Mouse (Mus musculus): ENCODE data around the gene Pfdn4. TPM values are rescaled to one million over a fixed set of nuclear protein-coding genes. Genes with fewer than 3 reads are reported as not detected.
"Not testable (repeated sequence)": the region's sequence is repeated elsewhere in the genome, so short reads cannot be mapped to it uniquely, and the experiment has no call there.

The Pfdn4 gene
- 111 and 137 TPM in 2 replicates for polyA plus RNA-seq (2011; ENCODE audit: insufficient read length, low read depth, missing spikeins)

DNA sequence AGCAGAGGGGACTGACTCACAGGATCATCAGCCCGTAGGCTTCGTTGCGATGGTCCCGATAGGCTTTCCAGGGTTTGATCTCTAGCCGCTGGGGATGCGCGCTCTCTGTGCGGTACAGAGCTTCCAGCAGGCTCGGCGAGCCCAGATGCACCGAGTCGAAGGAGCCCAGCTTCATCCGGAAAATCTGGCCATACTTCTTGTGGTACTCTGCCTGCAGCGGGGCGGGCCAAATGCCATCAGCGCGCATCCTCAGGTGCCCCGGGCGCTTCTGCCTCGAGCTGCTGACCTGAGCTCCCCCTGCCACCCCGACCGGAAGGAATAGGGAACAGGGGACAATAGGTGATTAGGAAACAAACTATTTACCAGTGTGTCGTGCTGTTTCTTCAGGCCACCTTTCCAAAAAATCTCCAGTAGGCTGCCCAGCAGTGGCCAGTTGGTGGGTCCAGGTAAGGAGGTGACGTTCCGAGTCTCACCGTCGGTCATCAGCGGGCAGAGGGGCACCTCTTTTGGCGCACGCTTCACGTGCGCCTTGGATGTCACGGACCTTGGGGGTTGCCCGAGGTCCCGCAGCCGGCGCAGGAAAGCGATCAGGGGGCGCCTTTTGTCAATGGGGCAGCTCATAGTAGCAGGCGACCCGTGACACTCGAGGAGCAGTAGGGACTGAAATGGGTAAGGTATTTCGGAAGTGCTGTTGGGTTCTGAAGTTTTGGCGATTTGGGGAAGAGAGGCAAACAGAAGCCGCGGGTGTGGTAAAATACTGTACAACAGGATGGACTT is at the start of gene Pfdn4:
Gene Pfdn4 (plus strand): TSS at position 275 of the 777 bp plus-strand sequence.
- no peaks in the 10 kb centered on the region for H3K4me1 ChIP-seq (ENCODE audit: control insufficient read depth, insufficient read depth, low read length)
- TF ChIP-seq POLR2A (IDR thresholded peaks at IDR 0.05; ENCODE audit: low read depth, low read length) (no peak), CTCF (IDR thresholded peaks at IDR 0.05; ENCODE audit: borderline replicate concordance, insufficient read depth, low read length) (no peak)
- H3K4me3 ChIP-seq (ENCODE audit: insufficient read depth, low read length): no peak within 1 kb of the TSS
- no peak within 1 kb of the TSS for H3K27ac ChIP-seq (ENCODE audit: insufficient read depth, low read length)

DNA sequence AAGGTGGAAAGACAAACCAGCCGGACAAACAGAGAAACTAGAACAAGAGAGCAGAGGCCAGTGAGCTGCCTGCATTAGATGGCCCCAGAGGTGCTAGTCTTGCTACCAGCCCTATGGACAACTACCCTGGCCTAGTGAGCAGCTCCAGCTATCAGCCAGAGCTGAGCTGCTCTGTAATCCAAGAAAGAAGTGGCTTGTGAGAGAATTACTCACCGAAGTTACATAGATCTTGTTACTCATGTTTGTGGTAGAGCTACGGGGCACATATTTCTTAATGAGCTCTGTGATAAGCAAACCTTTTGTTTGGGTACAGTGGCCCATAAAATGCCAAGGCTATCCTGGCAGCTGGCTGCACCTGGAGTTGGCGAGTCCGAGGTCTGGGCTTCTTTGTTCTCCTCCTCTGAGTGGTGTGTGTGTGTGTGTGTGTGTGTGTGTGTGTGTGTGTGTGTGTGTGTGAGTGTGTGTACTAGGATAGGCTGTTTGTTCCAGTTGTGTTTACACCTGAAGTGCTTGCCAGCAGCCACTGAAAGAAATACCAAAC is 49.3 kb upstream of the Pfdn4 start:
- H3K27ac ChIP-seq (ENCODE audit: insufficient read depth, low read length): no peak overlapping the region
- TF ChIP-seq POLR2A (IDR thresholded peaks at IDR 0.05; ENCODE audit: low read depth, low read length): no peak
- TF ChIP-seq CTCF (IDR thresholded peaks at IDR 0.05; ENCODE audit: borderline replicate concordance, insufficient read depth, low read length): no peak
- H3K4me3 ChIP-seq (ENCODE audit: insufficient read depth, low read length): no peak overlapping the region
- no peaks in the 10 kb centered on the region for H3K4me1 ChIP-seq (ENCODE audit: control insufficient read depth, insufficient read depth, low read length)

DNA sequence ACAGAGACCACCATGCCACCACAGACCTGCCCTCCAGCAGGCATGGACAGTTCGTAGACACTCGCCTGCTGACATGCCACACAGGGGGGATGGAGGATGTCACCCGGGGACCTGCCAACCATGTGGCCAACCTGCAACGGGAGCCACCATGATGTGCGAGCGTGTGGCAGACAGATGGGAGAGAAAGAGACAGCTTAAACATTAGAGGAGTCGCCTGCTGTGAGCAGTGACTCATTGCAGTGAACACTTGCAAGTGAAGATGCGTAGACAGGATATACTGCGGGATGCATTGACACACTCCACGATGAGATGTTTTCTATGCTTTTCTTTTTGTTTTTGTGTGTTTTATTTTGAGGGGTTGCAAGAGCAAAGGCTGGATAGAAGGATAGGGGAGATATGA is 48.6 kb upstream of the Pfdn4 start:
- TF ChIP-seq CTCF (IDR thresholded peaks at IDR 0.05; ENCODE audit: borderline replicate concordance, insufficient read depth, low read length): no peak
- Histone ChIP-seq H3K27ac (ENCODE audit: insufficient read depth, low read length) (no peak overlapping the region), H3K4me1 (ENCODE audit: control insufficient read depth, insufficient read depth, low read length) (no peaks in the 10 kb centered on the region), H3K4me3 (ENCODE audit: insufficient read depth, low read length) (no peak overlapping the region)

DNA sequence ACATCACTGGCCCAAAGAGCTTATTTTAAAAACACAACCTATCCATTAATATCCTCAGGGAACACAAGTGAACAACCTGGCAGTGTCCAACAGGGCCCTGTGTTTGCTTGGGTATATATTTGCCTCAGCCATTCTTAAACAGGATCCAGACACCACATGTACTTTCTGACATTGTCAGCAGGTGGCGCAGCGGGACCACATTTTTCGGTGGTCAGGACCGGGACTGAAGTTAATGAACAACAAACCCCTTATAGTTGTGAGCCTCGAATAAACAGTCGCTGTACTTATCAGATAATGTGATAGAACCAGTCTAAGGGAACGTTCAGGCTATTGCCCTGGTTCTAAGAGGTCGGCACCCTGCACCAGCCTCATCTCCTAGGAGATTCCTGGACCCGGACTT is 45.3 kb upstream of the Pfdn4 start:
- Histone ChIP-seq H3K4me3 (ENCODE audit: insufficient read depth, low read length) (no peak overlapping the region), H3K4me1 (ENCODE audit: control insufficient read depth, insufficient read depth, low read length) (no peaks in the 10 kb centered on the region), H3K27ac (ENCODE audit: insufficient read depth, low read length) (no peak overlapping the region)
- TF ChIP-seq POLR2A (IDR thresholded peaks at IDR 0.05; ENCODE audit: low read depth, low read length) (no peak), CTCF (IDR thresholded peaks at IDR 0.05; ENCODE audit: borderline replicate concordance, insufficient read depth, low read length) (peak; percentile 79; the same call in 1 of the 2 replicates)

DNA sequence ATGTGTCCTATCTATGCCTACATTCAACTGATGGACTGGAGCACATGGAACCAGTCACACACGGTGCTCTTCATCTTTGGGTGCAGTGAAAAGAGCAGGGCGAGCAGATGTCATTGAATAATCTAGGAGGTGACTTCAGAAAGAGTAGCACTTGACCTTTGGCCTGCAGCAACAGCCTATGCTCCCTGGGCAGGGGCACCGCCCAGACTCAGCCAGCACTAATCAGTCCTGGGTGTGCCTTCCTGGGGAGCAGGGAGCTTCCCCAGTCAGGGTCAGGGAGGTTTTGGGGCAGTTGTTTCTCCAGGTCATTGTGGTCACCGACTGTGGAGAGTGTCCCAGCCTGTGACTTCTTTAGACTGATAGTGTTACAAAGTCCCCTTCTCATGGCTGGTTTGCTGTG is 42.4 kb upstream of the Pfdn4 start:
- not testable (repeated sequence) for H3K4me3 ChIP-seq (ENCODE audit: insufficient read depth, low read length); H3K4me1 ChIP-seq (ENCODE audit: control insufficient read depth, insufficient read depth, low read length); H3K27ac ChIP-seq (ENCODE audit: insufficient read depth, low read length)

DNA sequence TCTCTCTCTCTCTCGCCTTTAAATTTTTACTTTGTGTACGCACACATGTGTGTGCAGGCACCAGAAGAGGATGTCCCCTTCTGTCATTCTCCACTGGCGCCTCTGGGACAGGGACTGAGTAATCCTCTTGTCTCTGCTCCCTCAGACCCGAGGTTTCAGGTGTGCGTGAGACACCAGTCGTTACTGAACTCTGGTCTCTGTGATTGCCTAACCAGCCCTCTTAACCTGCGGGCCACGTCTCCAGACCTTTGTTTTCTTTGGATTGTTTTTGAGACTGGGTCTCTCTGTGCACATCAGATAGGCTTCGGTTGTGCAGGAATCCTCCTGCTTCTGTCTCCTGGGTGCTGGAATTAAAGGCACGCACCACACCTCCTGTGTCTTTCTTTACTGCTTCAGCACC is 37.0 kb upstream of the Pfdn4 start:
- Histone ChIP-seq H3K4me1 (ENCODE audit: control insufficient read depth, insufficient read depth, low read length) (no peaks in the 10 kb centered on the region), H3K27ac (ENCODE audit: insufficient read depth, low read length) (no peak overlapping the region), H3K4me3 (ENCODE audit: insufficient read depth, low read length) (no peak overlapping the region)
- no peak for TF ChIP-seq POLR2A (IDR thresholded peaks at IDR 0.05; ENCODE audit: low read depth, low read length)
- no peak for TF ChIP-seq CTCF (IDR thresholded peaks at IDR 0.05; ENCODE audit: borderline replicate concordance, insufficient read depth, low read length)

DNA sequence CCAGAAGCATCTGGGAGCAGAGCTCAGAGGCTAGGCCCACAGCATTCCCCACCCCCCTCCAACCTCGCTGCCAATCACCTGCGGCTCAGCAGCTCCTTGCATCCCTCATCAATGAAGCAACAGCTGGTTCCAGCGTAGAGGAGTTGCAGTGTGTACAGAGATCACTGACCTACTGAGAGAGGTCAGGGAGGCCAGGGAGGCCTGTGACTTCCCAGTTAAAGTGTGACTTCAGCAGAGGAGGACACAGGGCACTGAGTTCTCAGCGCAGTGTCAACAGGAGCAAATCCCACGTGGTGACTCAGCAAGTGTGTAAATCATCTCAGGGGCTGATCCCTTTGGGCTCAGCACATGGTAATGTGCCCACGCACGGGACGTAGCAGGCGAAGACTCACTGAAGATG is 36.4 kb upstream of the Pfdn4 start:
- Histone ChIP-seq H3K4me3 (ENCODE audit: insufficient read depth, low read length) (no peak overlapping the region), H3K27ac (ENCODE audit: insufficient read depth, low read length) (no peak overlapping the region), H3K4me1 (ENCODE audit: control insufficient read depth, insufficient read depth, low read length) (no peaks in the 10 kb centered on the region)
- TF ChIP-seq CTCF (IDR thresholded peaks at IDR 0.05; ENCODE audit: borderline replicate concordance, insufficient read depth, low read length) (no peak), POLR2A (IDR thresholded peaks at IDR 0.05; ENCODE audit: low read depth, low read length) (no peak)

DNA sequence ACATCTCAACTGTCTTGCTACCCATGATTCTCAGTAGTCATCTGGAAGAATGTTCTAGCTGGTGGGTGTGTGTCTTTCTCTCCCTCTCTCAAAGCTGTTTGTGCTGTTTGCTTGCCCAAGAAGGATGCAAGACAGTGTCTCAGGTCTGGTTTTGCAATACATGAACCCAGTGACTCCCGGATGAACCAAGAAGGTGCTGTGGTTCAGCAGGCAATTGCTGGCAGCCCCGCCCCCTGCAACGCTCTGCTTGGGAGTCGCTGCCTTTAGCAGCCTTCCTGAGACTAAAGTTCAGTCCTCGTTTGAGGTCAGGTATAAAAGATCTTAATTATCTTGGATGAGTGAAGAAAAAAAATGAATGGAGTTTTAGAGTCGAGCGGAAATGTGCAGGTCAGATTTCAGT is 34.6 kb upstream of the Pfdn4 start:
- H3K4me1 ChIP-seq (ENCODE audit: control insufficient read depth, insufficient read depth, low read length): no peaks in the 10 kb centered on the region
- no peak overlapping the region for H3K4me3 ChIP-seq (ENCODE audit: insufficient read depth, low read length)
- TF ChIP-seq POLR2A (IDR thresholded peaks at IDR 0.05; ENCODE audit: low read depth, low read length): no peak
- no peak for TF ChIP-seq CTCF (IDR thresholded peaks at IDR 0.05; ENCODE audit: borderline replicate concordance, insufficient read depth, low read length)
- no peak overlapping the region for H3K27ac ChIP-seq (ENCODE audit: insufficient read depth, low read length)

DNA sequence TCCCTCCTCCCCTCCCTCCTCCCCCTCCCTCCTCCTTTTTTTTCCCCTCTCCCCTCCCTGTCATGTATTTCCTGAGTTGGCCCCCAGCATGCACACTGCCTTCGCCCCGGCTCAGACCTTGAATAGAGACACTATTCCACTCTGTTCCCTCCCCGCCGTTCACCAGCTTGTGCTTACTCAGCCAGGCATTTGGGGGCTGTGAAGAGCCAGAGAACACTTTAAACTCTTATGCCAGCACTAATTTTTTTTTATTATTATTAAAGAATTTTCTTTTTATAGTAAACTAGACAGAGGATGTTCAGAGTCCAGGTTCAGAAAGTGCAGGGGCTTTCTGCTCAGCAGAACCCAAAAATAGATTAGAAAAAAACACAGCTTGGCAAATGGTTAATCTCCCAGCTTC is 31.4 kb upstream of the Pfdn4 start:
- TF ChIP-seq POLR2A (IDR thresholded peaks at IDR 0.05; ENCODE audit: low read depth, low read length): no peak
- no peak for TF ChIP-seq CTCF (IDR thresholded peaks at IDR 0.05; ENCODE audit: borderline replicate concordance, insufficient read depth, low read length)
- Histone ChIP-seq H3K27ac (ENCODE audit: insufficient read depth, low read length) (no peak overlapping the region), H3K4me3 (ENCODE audit: insufficient read depth, low read length) (no peak overlapping the region), H3K4me1 (ENCODE audit: control insufficient read depth, insufficient read depth, low read length) (peaks cover 4% of the 10 kb centered on the region; the same call in 1 of the 2 replicates)

DNA sequence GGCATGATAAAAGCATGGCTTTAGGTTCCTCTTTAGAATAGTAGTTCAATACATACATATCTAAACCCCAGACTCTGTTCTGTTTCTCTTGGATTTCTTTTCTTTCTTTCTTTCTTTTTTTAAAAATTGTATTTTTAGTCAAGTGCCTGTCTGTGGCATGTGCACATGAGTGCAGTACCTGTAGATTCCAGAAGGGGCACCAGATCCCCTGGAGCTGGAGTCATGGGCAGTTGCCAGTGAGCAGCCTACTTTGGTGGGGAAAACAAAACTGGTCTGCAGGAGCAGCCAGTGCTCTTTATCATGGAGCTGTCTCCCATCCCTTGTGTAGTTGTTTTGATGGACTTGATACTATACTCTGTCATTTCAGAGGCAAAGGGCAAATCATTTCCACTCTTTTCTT is 28.2 kb upstream of the Pfdn4 start:
- TF ChIP-seq POLR2A (IDR thresholded peaks at IDR 0.05; ENCODE audit: low read depth, low read length) (no peak), CTCF (IDR thresholded peaks at IDR 0.05; ENCODE audit: borderline replicate concordance, insufficient read depth, low read length) (no peak)
- Histone ChIP-seq H3K27ac (ENCODE audit: insufficient read depth, low read length) (no peak overlapping the region), H3K4me1 (ENCODE audit: control insufficient read depth, insufficient read depth, low read length) (peaks cover 12% of the 10 kb centered on the region; the same call in 1 of the 2 replicates), H3K4me3 (ENCODE audit: insufficient read depth, low read length) (no peak overlapping the region)

Measured in embryonic fibroblast, embryonic 13.5 days (primary cell).